Mouse (Mus musculus) right cerebral cortex, postnatal 36 days (tissue): Measurements from ENCODE around the gene Serpina3m.
A peak's percentile ranks its signal among the peaks of the same experiment; 100 is the strongest.
"Not testable (repeated sequence)": the region's sequence is repeated elsewhere in the genome, so short reads cannot be mapped to it uniquely, and the experiment has no call there.

Source experiments
- DNase-seq, 2 experiments: peaks; one replicate each; pipeline ENCODE4 v3.0.0; 2022; ENCODE audit warnings: low spot score in 2 of 2, mixed read lengths in 1 of 2

Gene Serpina3m

GRCm38 (mm10) chr12:104338226-104338625 lies at the start of gene Serpina3m, which contains the start of gene Serpina3k:
Serpina3m (plus strand) TSS chr12:104338486.
Serpina3k (plus strand) TSS chr12:104338486.
- not testable (repeated sequence) for DNase-seq

- no peak for DNase-seq
These were observed 48.4 kb upstream of the Serpina3m start for GRCm38 (mm10) chr12:104289872-104290271.

DNA sequence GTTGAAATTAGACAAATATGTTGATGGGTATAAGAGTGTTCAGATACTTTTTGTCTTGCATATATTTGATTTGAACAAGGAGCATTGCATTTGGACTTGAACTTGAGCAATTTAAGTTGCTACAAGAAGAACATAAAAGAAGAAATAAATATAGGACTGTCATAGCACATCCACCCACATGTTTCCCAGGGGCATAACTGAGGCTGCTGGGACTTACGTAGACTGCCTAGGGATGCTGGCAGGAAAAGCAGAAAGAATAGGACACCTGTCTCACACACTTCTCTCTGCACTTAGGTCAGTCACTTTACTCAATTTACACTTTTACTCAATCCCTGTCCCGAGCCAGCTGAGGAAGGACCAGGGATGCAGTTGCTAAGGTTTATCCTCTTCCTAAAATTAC lies 44.3 kb upstream of the Serpina3m start:
- peak in 1 of 2 experiments; percentile 27 for DNase-seq

DNA sequence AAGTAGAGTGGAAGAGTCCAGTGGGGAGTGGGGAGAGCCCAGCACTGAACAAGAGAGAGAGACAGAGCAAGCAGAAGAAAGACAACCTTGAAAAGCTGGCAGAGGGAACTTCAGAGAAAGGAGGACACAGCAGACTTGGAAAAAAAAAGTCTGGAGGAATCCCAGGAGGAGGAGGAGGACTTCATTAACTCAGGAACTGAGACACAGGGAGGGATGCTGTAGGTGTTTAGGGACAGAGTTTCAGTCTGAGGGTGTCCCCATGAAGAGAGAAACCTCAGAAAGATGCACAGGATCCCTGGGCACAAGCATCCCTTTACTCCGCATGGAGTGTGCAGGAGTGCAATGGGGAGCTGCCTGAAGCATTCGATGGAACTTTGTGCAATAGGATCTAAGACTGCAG lies 40.2 kb upstream of the Serpina3m start:
- peak in 1 of 2 experiments; percentile 15 for DNase-seq

- no peak for DNase-seq
These were observed 32.3 kb upstream of the Serpina3m start for GRCm38 (mm10) chr12:104305991-104306390.

GRCm38 (mm10) chr12:104314253-104314652 lies 24.0 kb upstream of the Serpina3m start, which contains the start of gene Serpina3j:
Serpina3j (plus strand) TSS chr12:104314553.
- no peak for DNase-seq

DNA sequence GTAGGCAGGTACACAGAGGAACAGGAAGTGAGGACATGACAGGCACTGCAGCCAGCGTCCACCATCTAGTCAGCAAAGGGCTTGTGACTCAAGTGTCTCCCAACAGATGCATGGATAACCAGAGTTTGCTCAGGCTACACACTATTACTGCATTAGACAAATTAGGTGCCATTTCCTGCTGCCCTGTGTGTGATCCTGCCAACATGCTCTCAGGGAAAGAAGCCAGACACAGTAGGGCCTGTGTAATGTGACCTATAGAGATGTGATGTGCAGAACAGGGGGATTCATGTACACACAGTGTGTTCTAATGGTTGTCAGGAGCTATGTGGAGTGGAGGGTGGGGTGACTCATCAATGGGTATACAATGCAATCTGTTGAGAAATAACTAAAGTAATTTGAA lies 15.8 kb upstream of the Serpina3m start:
- no peak for DNase-seq

- DNase-seq = no peak
These were observed 6.6 kb upstream of the Serpina3m start for GRCm38 (mm10) chr12:104331701-104332100.

- not testable (repeated sequence) for DNase-seq
These were observed 1.4 kb upstream of the Serpina3m start for GRCm38 (mm10) chr12:104336873-104337272.

- DNase-seq = no peak
These were observed 419 bp downstream of the Serpina3m start for GRCm38 (mm10) chr12:104338705-104339104.

DNA sequence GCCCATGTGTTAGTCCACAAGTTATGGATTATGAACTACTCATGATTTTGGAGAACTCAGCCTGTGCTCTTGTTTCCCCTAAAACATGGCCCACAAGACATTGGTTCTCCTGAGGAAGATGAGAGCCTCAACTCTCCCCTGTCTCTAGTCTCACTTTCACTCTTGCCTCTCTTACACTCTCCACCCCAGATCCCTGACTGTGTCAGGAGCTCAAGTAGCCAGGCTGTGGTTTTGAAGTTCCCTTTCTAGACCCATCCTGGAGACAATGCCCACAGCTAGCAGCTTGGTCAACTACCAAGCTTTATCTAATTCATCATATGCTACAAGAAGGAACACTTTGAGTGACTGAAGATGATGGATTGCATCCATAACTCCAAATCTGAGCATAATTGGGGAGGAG lies 4.2 kb downstream of the Serpina3m start:
- not testable (repeated sequence) for DNase-seq

GRCm38 (mm10) chr12:104345181-104345580 lies 6.9 kb downstream of the Serpina3m start:
- DNase-seq = no peak

DNA sequence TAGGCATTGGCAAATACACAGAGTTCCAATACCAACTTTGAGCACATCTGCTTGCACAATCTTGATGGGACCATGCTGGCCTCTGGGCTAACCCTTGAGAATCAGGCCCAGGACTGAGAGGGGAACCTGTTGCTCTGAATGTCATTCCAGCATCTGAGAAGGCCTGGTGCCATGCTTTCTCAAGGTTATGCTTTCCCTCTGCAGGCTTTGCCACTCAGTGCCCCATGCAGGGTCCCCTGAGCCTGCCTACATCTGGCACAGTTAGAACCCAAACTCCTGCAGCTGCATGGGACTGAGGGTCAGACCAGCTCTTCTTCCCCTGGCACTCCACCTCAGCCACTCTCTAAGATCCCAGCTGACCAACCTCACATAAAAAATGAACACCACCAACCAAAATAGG lies 7.4 kb downstream of the Serpina3m start:
- no peak for DNase-seq

DNA sequence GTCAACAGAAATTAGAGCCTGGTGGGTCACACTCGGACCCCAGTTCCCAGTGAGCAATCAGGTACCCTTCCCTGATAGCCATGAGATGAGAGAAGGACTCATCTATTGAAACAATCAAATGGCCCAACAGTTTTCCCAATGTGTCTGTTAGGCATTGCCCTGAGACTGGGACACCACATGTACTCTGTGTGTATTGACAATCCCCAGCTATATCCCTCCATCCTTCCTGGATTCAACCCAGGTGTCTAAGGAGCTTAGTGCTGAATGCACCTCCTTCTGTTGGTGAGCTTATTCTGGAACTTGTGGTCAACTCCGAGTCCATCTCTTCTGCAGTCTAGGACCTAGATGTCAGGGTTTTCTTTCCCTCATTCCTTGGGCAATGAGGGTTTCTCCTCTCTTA lies 8.8 kb downstream of the Serpina3m start:
- DNase-seq = no peak

- DNase-seq = peak; percentile 8 to 14
These were observed 13.5 kb downstream of the Serpina3m start for GRCm38 (mm10) chr12:104351812-104352211.

- DNase-seq = no peak
These were observed 17.7 kb downstream of the Serpina3m start for GRCm38 (mm10) chr12:104356006-104356405.

DNA sequence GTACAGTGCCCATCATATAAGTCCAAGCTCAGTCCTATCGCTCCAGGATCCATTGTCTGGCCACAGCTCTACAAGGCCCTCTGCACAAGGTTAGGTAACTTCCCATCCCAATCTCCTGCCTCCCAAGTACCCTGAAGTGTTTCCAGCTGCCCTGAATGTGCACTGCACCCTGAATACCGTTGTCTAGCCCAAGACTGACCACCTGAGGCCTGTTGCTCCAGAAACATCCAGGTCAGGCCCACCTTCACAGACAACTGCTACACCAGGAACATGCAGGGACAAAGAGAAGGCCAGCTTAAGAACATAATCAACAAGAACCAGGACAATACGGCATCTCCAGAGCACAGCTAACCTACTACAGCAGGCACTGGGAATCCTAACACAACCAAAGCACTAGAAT lies 31.7 kb downstream of the Serpina3m start:
- DNase-seq = no peak

DNA sequence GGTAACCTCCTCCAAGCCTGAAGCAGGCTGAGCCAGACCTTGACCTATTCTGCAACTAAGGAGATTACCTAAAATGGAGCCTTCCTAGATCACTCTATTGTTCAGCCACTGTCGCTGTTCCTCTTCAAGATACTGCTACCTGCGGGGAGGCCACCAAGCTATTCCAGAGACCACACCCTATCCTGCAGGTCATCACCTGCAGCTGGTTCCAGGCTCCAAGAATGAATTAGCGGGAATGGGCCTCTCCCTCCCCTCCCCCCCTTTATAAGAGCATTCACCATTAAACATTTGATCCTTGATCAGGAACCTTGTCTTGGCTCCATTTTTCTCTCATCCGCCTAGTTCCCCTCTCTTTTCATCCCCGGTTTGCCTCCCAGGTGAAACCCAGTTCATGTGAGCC lies 38.9 kb downstream of the Serpina3m start:
- not testable (repeated sequence) for DNase-seq

GRCm38 (mm10) chr12:104378351-104378750 lies 40.1 kb downstream of the Serpina3m start:
- DNase-seq = not testable (repeated sequence)

DNA sequence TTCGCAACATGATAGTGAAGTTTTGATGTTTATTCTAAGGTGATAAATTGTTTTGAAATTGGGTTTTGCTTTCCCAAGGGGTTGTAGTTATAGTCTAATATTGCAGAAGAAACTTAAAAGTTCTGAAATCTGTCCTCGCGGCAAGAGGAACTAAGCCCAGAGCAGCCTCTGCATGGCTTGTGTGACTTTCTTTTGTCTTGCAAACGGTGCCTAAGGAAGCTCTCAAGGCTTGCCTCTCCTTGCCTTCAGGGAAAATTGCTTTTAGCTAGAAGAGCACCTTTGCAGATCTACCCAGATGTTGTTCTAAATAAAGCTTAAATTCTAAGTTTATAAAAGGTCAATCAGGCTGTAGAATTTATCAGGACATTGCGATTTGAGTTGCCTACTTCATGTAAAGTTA lies 40.5 kb downstream of the Serpina3m start:
- DNase-seq = not testable (repeated sequence)

- no peak for DNase-seq
These were observed 41.6 kb downstream of the Serpina3m start for GRCm38 (mm10) chr12:104379856-104380255.

DNA sequence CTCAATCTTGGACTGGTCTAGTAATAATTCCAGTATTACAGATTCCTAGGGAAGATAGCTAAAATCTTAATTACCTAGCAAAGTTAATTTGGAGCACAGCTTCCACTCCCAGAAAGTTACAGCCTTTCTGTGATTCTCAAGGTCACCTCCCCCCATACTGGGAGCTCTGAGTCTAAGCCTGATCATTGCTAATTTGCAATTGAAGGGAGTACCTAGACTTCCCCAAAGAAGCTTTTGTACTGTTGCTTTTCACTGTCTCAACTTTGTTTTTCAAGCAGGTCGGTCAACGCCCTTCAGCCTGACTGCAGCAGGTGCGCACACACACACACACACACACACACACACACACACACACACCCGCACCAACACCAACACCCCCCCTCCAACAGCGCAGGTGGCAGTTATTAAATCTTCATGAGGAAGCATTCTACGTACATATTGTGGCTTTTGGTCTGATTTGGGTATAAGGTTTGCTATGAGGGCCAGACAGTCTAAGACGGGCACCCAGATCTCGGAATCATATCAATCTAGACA lies 42.9 kb downstream of the Serpina3m start:
- not testable (repeated sequence) for DNase-seq

DNA sequence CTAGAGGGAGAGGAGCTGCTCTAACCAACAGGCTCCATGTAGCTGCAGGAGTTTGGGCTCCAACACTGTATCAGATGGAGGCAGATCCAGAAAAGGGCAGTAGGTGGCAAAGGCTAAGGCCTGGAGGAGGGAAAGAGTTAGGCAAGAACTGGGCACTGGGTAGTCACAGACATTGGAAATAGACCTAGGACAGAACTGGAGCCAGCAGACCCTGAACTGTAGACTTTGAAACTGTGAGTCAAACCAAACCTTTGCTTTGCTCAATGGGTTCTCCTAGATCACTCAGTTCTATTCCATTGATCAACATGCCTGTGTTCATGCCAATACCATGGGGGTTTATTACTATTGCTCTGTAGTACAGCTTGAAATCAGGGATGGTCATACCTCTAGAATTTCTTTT lies 47.7 kb downstream of the Serpina3m start:
- DNase-seq = not testable (repeated sequence)

- not testable (repeated sequence) for DNase-seq
These were observed 48.6 kb downstream of the Serpina3m start for GRCm38 (mm10) chr12:104386878-104387277.
